Mouse (Mus musculus) midbrain, embryonic 15.5 days (tissue): ENCODE measurements around the gene Pkdcc. TPM values are rescaled to one million over a fixed set of nuclear protein-coding genes. Genes with fewer than 3 reads are reported as not detected.

Source experiments
- ATAC-seq: fragments of 200-750 bp; cut with Nextera tagmentation; replicated peaks from 2 replicates; pipeline ENCODE4 v1.8.0; 2017; ENCODE audit warnings: moderate TSS enrichment
- H3K27ac ChIP-seq: fragments of 300-500 bp; sonication (generic); 2 replicates; pipeline ENCODE4 v1.5.1; 2015; ENCODE audit warnings: mild to moderate bottlenecking, inconsistent platforms
- H3K27me3 ChIP-seq: fragments of 300-500 bp; sonication (generic); replicated peaks from 2 replicates; pipeline ENCODE4 v1.6.1; 2015; ENCODE audit warnings: inconsistent platforms
- H3K36me3 ChIP-seq: fragments of 300-500 bp; sonication (generic); replicated peaks from 2 replicates; pipeline ENCODE4 v1.6.1; 2015; ENCODE audit warnings: inconsistent platforms
- H3K4me1 ChIP-seq: fragments of 300-500 bp; sonication (generic); 2 replicates; pipeline ENCODE4 v1.6.1; 2015; ENCODE audit warnings: inconsistent platforms
- H3K4me2 ChIP-seq: fragments of 300-500 bp; sonication (generic); 2 replicates; pipeline ENCODE4 v1.6.1; 2015; ENCODE audit warnings: inconsistent platforms, mild to moderate bottlenecking, moderate library complexity
- H3K4me3 ChIP-seq: fragments of 300-500 bp; sonication (generic); 2 replicates; pipeline ENCODE4 v1.5.1; 2015; ENCODE audit warnings: mild to moderate bottlenecking, inconsistent platforms
- H3K9ac ChIP-seq: fragments of 300-500 bp; sonication (generic); 2 replicates; pipeline ENCODE4 v1.6.1; 2015; ENCODE audit warnings: mild to moderate bottlenecking, inconsistent platforms
- H3K9me3 ChIP-seq: fragments of 300-500 bp; sonication (generic); 2 replicates; pipeline ENCODE4 v1.6.1; 2016; ENCODE audit warnings: inconsistent platforms
- WGBS: fragments of 180-500 bp; shearing (Covaris S2); methylation state at CpG from one replicate; pipeline ENCODE4 v1.1.7; 2015; ENCODE audit warnings: mixed read lengths; 5-methylcytosine and 5-hydroxymethylcytosine counted together
- polyA plus RNA-seq: library from polyadenylated mRNA; unstranded; fragments of >200 nt; fragmentation: Nextera tagmentation; extraction: Ambion mirVana; gene quantifications from 2 replicates; pipeline ENCODE4 v1.2.1, GENCODE M21; 2015

Pkdcc gene
- polyA plus RNA-seq, 1 experiment from 2014 or later, result 4.3 TPM

- Histone ChIP-seq H3K36me3 (no peaks in the 10 kb centered on the region), H3K9me3 (no peaks in the 10 kb centered on the region), H3K9ac (peak overlapping the region; percentile 17; the same call in 1 of the 2 replicates), H3K4me1 (peaks cover 9% of the 10 kb centered on the region), H3K4me2 (peak overlapping the region; percentile 47), H3K4me3 (peak overlapping the region; percentile 25), H3K27me3 (no peaks in the 10 kb centered on the region; the same call in 1 of the 2 replicates), H3K27ac (peak overlapping the region; percentile 9)
- 49% methylated on average over 23 of the region's 23 CpGs for WGBS
- ATAC-seq, result peak; percentile 94
Measured at GRCm38 (mm10) chr17:83267202-83268128, 52.4 kb downstream of the Pkdcc start.

- Histone ChIP-seq H3K4me1 (peaks cover 14% of the 10 kb centered on the region), H3K9me3 (no peaks in the 10 kb centered on the region), H3K27me3 (no peaks in the 10 kb centered on the region; the same call in 1 of the 2 replicates), H3K4me2 (no peak overlapping the region), H3K36me3 (no peaks in the 10 kb centered on the region), H3K27ac (no peak overlapping the region), H3K9ac (no peak overlapping the region), H3K4me3 (no peak overlapping the region)
- WGBS, result 2% methylated on average over 3 of the region's 3 CpGs
- ATAC-seq, result no peak
Measured at GRCm38 (mm10) chr17:83271509-83271908, 56.4 kb downstream of the Pkdcc start.

GRCm38 (mm10) chr17:83272641-83273040 is 57.5 kb downstream of the Pkdcc start:
- H3K27ac ChIP-seq, result no peak overlapping the region
- no peak overlapping the region for H3K4me2 ChIP-seq
- no peak overlapping the region for H3K9ac ChIP-seq
- H3K4me1 ChIP-seq, result peaks cover 24% of the 10 kb centered on the region
- ATAC-seq, result no peak
- H3K36me3 ChIP-seq, result no peaks in the 10 kb centered on the region
- no peaks in the 10 kb centered on the region for H3K9me3 ChIP-seq
- WGBS, result 69% methylated on average over 8 of the region's 8 CpGs
- no peaks in the 10 kb centered on the region; the same call in 1 of the 2 replicates for H3K27me3 ChIP-seq
- H3K4me3 ChIP-seq, result no peak overlapping the region

- H3K36me3 ChIP-seq, result no peaks in the 10 kb centered on the region
- H3K27me3 ChIP-seq, result no peaks in the 10 kb centered on the region; the same call in 1 of the 2 replicates
- H3K4me2 ChIP-seq, result no peak overlapping the region
- H3K4me3 ChIP-seq, result no peak overlapping the region
- no peak overlapping the region for H3K27ac ChIP-seq
- ATAC-seq, result no peak
- no peaks in the 10 kb centered on the region for H3K9me3 ChIP-seq
- H3K9ac ChIP-seq, result no peak overlapping the region
- WGBS, result 21% methylated on average over 9 of the region's 9 CpGs
- H3K4me1 ChIP-seq, result peaks cover 24% of the 10 kb centered on the region
Measured at GRCm38 (mm10) chr17:83273636-83274035, 58.5 kb downstream of the Pkdcc start.

- 47% methylated on average over 4 of the region's 4 CpGs for WGBS
- Histone ChIP-seq H3K4me3 (no peak overlapping the region), H3K27ac (no peak overlapping the region), H3K4me1 (peaks cover 24% of the 10 kb centered on the region), H3K4me2 (no peak overlapping the region), H3K36me3 (no peaks in the 10 kb centered on the region), H3K9ac (no peak overlapping the region), H3K9me3 (no peaks in the 10 kb centered on the region), H3K27me3 (no peaks in the 10 kb centered on the region)
- ATAC-seq, result no peak
Measured at GRCm38 (mm10) chr17:83274101-83274500, 59.0 kb downstream of the Pkdcc start.

Other genes with a start within 250 kb of the Pkdcc start
- gene Eml4, start 135.6 kb downstream of the Pkdcc start, polyA plus RNA-seq, result 34.0 and 35.2 TPM in 2 replicates